Mouse (Mus musculus) lung, postnatal 36 days (tissue): ENCODE data around the gene Olfr434.
"Not testable (repeated sequence)": the region's sequence is repeated elsewhere in the genome, so short reads cannot be mapped to it uniquely, and the experiment has no call there.

Experiments
- DNase-seq: peaks from one replicate; pipeline ENCODE4 v3.0.0; 2022; ENCODE audit warnings: mixed read lengths

Olfr434 gene

GRCm38 (mm10) chr6:43212873-43213272, at the start of gene Olfr434:
Gene Olfr434, plus strand, starts transcription at chr6:43213021.
- not testable (repeated sequence) for DNase-seq

- DNase-seq = no peak
These were observed 45.6 kb upstream of the Olfr434 start for GRCm38 (mm10) chr6:43167246-43167645.

GRCm38 (mm10) chr6:43171840-43172239, 41.0 kb upstream of the Olfr434 start, which contains the start of gene Olfr13:
Gene Olfr13, plus strand, starts transcription at chr6:43172140.
- no peak for DNase-seq

GRCm38 (mm10) chr6:43178129-43178528, 34.7 kb upstream of the Olfr434 start:
- DNase-seq = no peak

- no peak for DNase-seq
These were observed 34.0 kb upstream of the Olfr434 start for GRCm38 (mm10) chr6:43178584-43179501.

GRCm38 (mm10) chr6:43190986-43191385, 21.8 kb upstream of the Olfr434 start:
- DNase-seq = no peak

GRCm38 (mm10) chr6:43196781-43197180, 16.0 kb upstream of the Olfr434 start, which contains the start of gene Olfr435:
Gene Olfr435, plus strand, starts transcription at chr6:43197146.
- no peak for DNase-seq

GRCm38 (mm10) chr6:43198094-43198493, 14.7 kb upstream of the Olfr434 start:
- no peak for DNase-seq

- DNase-seq = no peak
These were observed 10.0 kb upstream of the Olfr434 start for GRCm38 (mm10) chr6:43202786-43203185.

GRCm38 (mm10) chr6:43205355-43205754, 7.5 kb upstream of the Olfr434 start:
- DNase-seq = no peak

- DNase-seq = not testable (repeated sequence)
These were observed 18.4 kb downstream of the Olfr434 start, which contains the start of gene Olfr47 for GRCm38 (mm10) chr6:43231255-43231654. Gene Olfr47, plus strand, starts transcription at chr6:43231529.

- peak; percentile 30 for DNase-seq
These were observed 29.2 kb downstream of the Olfr434 start for GRCm38 (mm10) chr6:43242061-43242460.

- no peak for DNase-seq
These were observed 34.6 kb downstream of the Olfr434 start for GRCm38 (mm10) chr6:43247396-43247795.

- DNase-seq = no peak
These were observed 40.2 kb downstream of the Olfr434 start for GRCm38 (mm10) chr6:43252994-43253393.

GRCm38 (mm10) chr6:43254193-43254926, 41.5 kb downstream of the Olfr434 start:
- DNase-seq = peak; percentile 46

GRCm38 (mm10) chr6:43260756-43261155, 47.9 kb downstream of the Olfr434 start:
- DNase-seq = peak; percentile 8

- peak; percentile 91 for DNase-seq
These were observed 52.7 kb downstream of the Olfr434 start, which contains the start of gene Arhgef5 for GRCm38 (mm10) chr6:43265363-43266041. Gene Arhgef5, plus strand, starts transcription at chr6:43265582.

- peak; percentile 64 for DNase-seq
These were observed 53.5 kb downstream of the Olfr434 start for GRCm38 (mm10) chr6:43266356-43266755.
